Mouse (Mus musculus) liver, postnatal 0 days (tissue): ENCODE results near the gene Htr3b.
A peak's percentile ranks its signal among the peaks of the same experiment; 100 is the strongest.

ENCODE experiments used
- CTCF ChIP-seq: sonication (generic); IDR thresholded peaks from 2 replicates; pipeline ENCODE4 v1.5.1; 2016; ENCODE audit warnings: antibody characterized with exemption, low read depth
- EP300 ChIP-seq: IDR thresholded peaks from 2 replicates; pipeline ENCODE4 v1.6.1; 2016; ENCODE audit warnings: antibody characterized with exemption, low read depth, mild to moderate bottlenecking

DNA sequence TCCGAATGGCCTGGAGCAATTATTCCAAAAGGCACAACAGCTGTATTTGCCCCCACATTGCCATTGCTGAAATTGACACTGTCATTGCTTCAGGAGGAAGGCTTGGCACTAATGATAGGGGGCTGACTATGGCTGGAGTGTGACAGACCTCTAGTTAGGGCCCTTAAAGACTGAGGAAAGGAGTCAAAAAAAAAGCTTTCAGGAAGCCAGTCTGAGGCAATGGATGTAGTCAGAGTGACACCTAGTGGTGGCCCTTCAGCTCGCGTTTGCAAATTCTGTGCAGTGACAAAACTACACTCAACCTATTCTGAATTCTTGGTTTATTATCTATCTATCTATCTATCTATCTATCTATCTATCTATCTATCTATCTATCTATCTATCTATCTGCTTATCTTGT, 7.7 kb upstream of the Htr3b start:
- TF ChIP-seq CTCF (peak; percentile 77), EP300 (no peak)
